Mouse (Mus musculus) intestine, postnatal 0 days (tissue): Measurements from ENCODE around the gene Csf2rb2. TPM values are rescaled to one million over a fixed set of nuclear protein-coding genes. Genes with fewer than 3 reads are reported as not detected.
"Not testable (repeated sequence)": the region's sequence is repeated elsewhere in the genome, so short reads cannot be mapped to it uniquely, and the experiment has no call there.

Experiments used
- ATAC-seq: fragments of 200-750 bp; cut with Nextera tagmentation; 2 replicates; pipeline ENCODE4 v1.8.0; 2017; ENCODE audit warnings: mild to moderate bottlenecking, moderate TSS enrichment, moderate library complexity
- H3K27ac ChIP-seq: fragments of 300-500 bp; sonication (generic); 2 replicates; pipeline ENCODE4 v1.5.1; 2014; ENCODE audit warnings: mild to moderate bottlenecking, low read depth, low read length, moderate library complexity
- H3K27me3 ChIP-seq: fragments of 300-500 bp; sonication (generic); replicated peaks from 2 replicates; pipeline ENCODE4 v1.6.1; 2014; ENCODE audit warnings: low read length, mixed read lengths; ENCODE audit not compliant: control insufficient read depth, insufficient read depth
- H3K36me3 ChIP-seq: fragments of 300-500 bp; sonication (generic); 2 replicates; pipeline ENCODE4 v1.6.1; 2014; ENCODE audit warnings: mild to moderate bottlenecking, moderate library complexity; ENCODE audit not compliant: control insufficient read depth, insufficient read depth
- H3K4me1 ChIP-seq: fragments of 300-500 bp; sonication (generic); replicated peaks from 2 replicates; pipeline ENCODE4 v1.6.1; 2014; ENCODE audit warnings: antibody characterized with exemption, low read length, mixed read lengths; ENCODE audit not compliant: control insufficient read depth, insufficient read depth
- H3K4me2 ChIP-seq: fragments of 300-500 bp; sonication (generic); replicated peaks from 2 replicates; pipeline ENCODE4 v1.6.1; 2014; ENCODE audit warnings: low read depth, mild to moderate bottlenecking, moderate library complexity
- H3K4me3 ChIP-seq: fragments of 300-500 bp; sonication (generic); 2 replicates; pipeline ENCODE4 v1.5.1; 2014; ENCODE audit warnings: low read depth, low read length
- H3K9ac ChIP-seq: fragments of 300-500 bp; sonication (generic); 2 replicates; pipeline ENCODE4 v1.6.1; 2014; ENCODE audit warnings: mild to moderate bottlenecking, low read depth, low read length
- H3K9me3 ChIP-seq: fragments of 300-500 bp; sonication (generic); 2 replicates; pipeline ENCODE4 v1.6.1; 2016; ENCODE audit warnings: mixed run types; ENCODE audit not compliant: control insufficient read depth
- CTCF ChIP-seq: sonication (generic); IDR thresholded peaks from 2 replicates; pipeline ENCODE4 v1.5.1; 2016; ENCODE audit warnings: low read depth, mild to moderate bottlenecking, control low read depth, antibody characterized with exemption, moderate library complexity
- WGBS: fragments of 180-500 bp; shearing (Covaris S2); extraction: QIAGEN DNeasy Blood & Tissue Kit; methylation state at CpG from one replicate; pipeline ENCODE4 v1.1.7; 2014; 5-methylcytosine and 5-hydroxymethylcytosine counted together
- polyA plus RNA-seq: library from polyadenylated mRNA; unstranded; fragments of >200 nt; fragmentation: Nextera tagmentation; extraction: Ambion mirVana; gene quantifications from 2 replicates; pipeline ENCODE4 v1.2.1, GENCODE M21; 2015

The Csf2rb2 gene
- polyA plus RNA-seq, 1 experiment from 2014 or later, result 0.42 TPM

DNA sequence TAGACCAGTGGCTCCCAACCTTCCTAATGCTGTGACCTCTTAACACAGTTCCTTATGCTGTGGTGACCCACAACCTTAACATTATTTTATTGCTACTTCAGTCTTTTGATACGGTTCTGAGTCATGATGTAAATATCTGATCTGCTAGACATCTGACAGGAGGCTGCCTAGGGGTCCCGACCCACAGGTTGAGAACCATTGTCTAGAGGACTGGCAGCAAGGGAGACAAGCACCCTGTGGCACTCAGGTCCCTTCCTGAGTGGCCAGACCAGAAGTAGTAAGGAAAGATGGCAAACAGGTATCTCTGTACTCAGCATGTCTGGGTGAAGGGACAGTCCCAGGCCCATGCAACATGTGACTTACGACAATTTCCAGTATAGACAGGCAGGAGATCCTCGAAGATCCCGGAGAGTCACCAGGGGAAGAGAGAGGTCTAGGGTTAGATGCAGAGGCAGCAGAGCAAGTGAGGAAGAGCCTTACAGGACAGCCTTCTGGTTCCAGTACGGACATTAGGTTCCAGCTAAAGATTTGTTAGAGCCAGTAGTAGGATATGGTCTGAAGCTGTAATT, 1.8 kb downstream of the Csf2rb2 start:
- no peak for TF ChIP-seq CTCF
- no peaks in the 10 kb centered on the region for H3K9me3 ChIP-seq
- no peaks in the 10 kb centered on the region for H3K4me1 ChIP-seq
- H3K4me3 ChIP-seq, result no peak overlapping the region
- no peaks in the 10 kb centered on the region for H3K36me3 ChIP-seq
- no peak for ATAC-seq
- no peaks in the 10 kb centered on the region for H3K27me3 ChIP-seq
- no peak overlapping the region for H3K9ac ChIP-seq
- no peak overlapping the region for H3K27ac ChIP-seq
- 88% methylated on average over 6 of the region's 6 CpGs for WGBS
- no peak overlapping the region for H3K4me2 ChIP-seq

DNA sequence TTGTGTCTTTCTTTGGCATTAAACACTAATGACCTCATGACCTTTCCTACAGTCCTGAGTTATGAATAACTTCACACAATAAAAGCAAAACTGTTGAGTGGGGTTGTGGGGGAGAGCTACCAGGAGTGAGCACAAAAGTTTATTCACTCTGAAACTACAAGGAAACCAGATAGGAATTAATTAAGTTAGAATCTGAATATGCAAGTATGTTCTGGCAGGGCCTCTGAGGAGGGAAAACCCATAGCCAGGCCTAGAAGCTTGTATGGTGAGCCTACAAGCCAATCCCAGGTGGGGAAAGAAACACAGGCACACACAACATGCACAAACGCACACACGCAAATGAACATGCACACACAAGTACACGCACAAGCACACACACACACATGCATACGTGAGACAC, 2.8 kb downstream of the Csf2rb2 start:
- Histone ChIP-seq H3K4me3 (no peak overlapping the region), H3K9ac (no peak overlapping the region), H3K36me3 (no peaks in the 10 kb centered on the region), H3K4me1 (no peaks in the 10 kb centered on the region), H3K9me3 (no peaks in the 10 kb centered on the region), H3K4me2 (no peak overlapping the region), H3K27me3 (no peaks in the 10 kb centered on the region), H3K27ac (no peak overlapping the region)
- TF ChIP-seq CTCF, result no peak
- 97% methylated on average over 4 of the region's 4 CpGs for WGBS
- ATAC-seq, result no peak

DNA sequence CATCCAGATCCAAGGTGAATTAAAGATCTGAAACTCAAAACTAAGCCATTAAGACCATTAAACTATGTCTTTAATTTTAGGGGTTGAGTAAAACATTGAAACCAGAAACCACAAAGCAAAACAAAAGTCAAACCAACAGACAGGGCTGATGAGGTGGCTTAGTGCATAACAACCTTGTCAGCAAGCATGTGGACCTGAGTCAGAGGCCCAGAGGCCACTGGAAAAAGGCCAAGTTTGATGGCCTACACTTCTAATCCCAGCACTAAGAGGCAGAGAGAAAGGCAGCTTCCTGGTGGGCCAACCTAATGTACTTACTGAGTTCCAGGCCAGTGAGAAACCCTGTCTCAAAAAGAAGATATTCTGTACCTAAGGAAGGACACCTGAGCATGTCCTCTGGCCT, 4.7 kb downstream of the Csf2rb2 start:
- no peak overlapping the region for H3K9ac ChIP-seq
- no peaks in the 10 kb centered on the region for H3K9me3 ChIP-seq
- no peak for ATAC-seq
- no peaks in the 10 kb centered on the region for H3K36me3 ChIP-seq
- H3K27me3 ChIP-seq, result no peaks in the 10 kb centered on the region
- TF ChIP-seq CTCF, result no peak
- H3K4me1 ChIP-seq, result no peaks in the 10 kb centered on the region
- no peak overlapping the region for H3K27ac ChIP-seq
- no peak overlapping the region for H3K4me2 ChIP-seq
- H3K4me3 ChIP-seq, result no peak overlapping the region

DNA sequence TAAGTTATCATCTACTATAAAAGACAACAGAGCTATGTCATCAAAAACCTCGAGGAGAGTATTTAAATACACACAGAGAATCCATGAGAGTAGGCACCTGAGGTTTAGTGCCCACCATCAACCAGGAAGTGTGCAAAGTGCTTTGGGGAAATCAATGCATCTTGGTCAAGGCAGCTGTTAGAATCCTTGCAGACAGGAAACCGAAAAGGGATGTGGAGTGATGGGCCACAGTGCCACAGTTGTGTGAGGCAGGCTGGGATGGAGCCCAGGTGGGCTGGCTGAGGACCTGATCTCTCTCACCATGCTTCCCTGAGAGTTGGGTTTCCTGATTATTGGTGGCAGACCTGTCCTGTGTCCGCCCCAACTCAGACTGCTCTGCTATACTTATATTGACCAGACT, 5.9 kb downstream of the Csf2rb2 start:
- no peaks in the 10 kb centered on the region for H3K27me3 ChIP-seq
- TF ChIP-seq CTCF, result no peak
- ATAC-seq, result no peak
- WGBS, result 73% methylated on average over 3 of the region's 3 CpGs
- H3K36me3 ChIP-seq, result no peaks in the 10 kb centered on the region
- H3K4me2 ChIP-seq, result no peak overlapping the region
- H3K4me1 ChIP-seq, result no peaks in the 10 kb centered on the region
- no peak overlapping the region for H3K4me3 ChIP-seq
- H3K9ac ChIP-seq, result no peak overlapping the region
- no peaks in the 10 kb centered on the region for H3K9me3 ChIP-seq
- H3K27ac ChIP-seq, result no peak overlapping the region

DNA sequence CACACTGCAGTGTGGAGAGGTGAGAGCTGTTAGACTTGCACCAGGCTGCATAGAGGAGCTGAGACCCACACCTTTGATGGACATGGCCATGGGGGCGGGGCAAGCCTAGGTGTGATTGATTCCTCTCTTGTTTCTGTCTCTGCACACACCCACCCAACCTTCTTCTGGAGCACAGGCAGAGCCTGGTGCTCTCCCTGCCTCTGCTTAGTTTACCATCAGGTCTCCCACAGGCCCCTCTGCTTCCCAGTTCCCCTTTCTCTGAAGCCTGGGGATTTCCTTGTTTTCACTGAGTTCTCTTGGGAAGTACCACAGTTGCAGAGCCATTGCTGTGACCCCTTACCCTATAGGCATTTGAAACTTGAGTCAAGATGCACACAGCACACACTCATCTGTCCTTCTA, 7.0 kb downstream of the Csf2rb2 start:
- Histone ChIP-seq H3K4me1 (no peaks in the 10 kb centered on the region), H3K4me2 (no peak overlapping the region), H3K9ac (no peak overlapping the region), H3K4me3 (no peak overlapping the region), H3K27ac (no peak overlapping the region), H3K9me3 (no peaks in the 10 kb centered on the region), H3K27me3 (no peaks in the 10 kb centered on the region), H3K36me3 (no peaks in the 10 kb centered on the region)
- WGBS, result 78% methylated on average over 1 of the region's 1 CpGs
- ATAC-seq, result no peak
- no peak for TF ChIP-seq CTCF

DNA sequence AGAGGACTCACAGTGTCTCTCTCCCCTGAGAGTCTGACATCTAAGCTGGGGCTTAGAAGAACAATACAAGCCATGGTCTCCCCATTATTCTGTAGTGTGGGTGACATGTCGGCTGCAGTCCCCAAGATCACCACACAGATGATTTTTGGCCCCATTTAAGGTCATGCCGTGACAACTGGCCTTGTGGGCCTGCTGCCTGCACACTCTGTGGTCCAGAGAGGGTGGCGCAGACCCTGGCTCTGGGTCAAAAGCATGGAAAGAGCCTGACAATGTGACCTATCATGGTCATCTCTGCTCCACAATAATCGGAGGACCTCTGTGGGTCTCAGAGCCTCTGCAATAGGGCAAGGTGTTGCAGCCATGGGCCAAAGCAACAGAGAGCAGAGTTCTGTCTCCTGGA, 11.8 kb downstream of the Csf2rb2 start:
- TF ChIP-seq CTCF, result no peak
- no peak overlapping the region for H3K4me3 ChIP-seq
- no peaks in the 10 kb centered on the region for H3K36me3 ChIP-seq
- H3K9ac ChIP-seq, result no peak overlapping the region
- WGBS, result 80% methylated on average over 4 of the region's 4 CpGs
- H3K9me3 ChIP-seq, result no peaks in the 10 kb centered on the region
- no peak overlapping the region for H3K4me2 ChIP-seq
- no peak overlapping the region for H3K27ac ChIP-seq
- no peaks in the 10 kb centered on the region for H3K27me3 ChIP-seq
- no peak for ATAC-seq
- no peaks in the 10 kb centered on the region for H3K4me1 ChIP-seq

DNA sequence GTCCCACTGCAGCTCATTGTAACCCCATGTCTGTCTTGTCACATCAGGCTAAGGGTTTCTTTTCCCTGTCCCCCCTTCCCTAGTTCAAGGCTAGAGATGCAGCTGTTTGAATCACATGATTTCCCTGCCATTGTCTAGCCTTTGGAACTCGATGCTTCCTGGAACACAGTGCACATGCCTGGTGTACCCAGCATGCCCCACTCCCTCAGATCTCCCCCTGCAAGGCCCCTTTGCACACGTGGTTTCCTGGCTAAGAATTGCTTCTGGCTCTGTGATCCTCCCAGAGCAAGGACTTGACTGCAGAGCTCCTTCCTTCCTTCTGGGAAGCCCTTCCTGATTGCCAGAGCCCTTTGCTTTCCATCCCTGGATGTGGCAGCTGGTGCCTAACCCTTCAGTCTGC, 12.3 kb downstream of the Csf2rb2 start:
- not testable (repeated sequence) for H3K27ac ChIP-seq, H3K27me3 ChIP-seq, H3K36me3 ChIP-seq, H3K4me2 ChIP-seq, H3K4me3 ChIP-seq, H3K4me1 ChIP-seq, H3K9me3 ChIP-seq, H3K9ac ChIP-seq
- 11% methylated on average over 2 of the region's 2 CpGs for WGBS
- 0 out of 2 replicates have a peak, but pooled peaks have one; percentile 16 for ATAC-seq

DNA sequence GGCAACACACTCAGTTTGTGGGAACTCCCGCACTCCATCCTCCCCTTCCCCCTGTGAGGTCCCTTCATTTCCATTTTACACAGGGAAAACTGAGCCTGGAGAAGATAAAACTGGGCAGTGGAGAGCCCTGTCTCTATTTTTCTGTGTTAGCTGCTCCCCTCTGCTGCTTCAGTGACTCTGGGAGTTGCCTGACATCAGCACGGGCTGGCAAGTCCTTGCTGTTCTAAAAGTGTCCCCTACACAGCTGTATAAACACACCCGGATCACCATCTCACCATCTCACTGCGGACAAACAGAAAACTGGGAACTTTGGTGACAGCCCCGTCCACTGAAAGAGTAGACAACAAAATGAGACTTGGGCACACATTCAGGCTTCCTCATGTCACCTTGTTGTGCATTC, 15.7 kb downstream of the Csf2rb2 start:
- H3K27me3 ChIP-seq, H3K4me3 ChIP-seq, H3K36me3 ChIP-seq, H3K4me1 ChIP-seq, H3K27ac ChIP-seq, H3K9ac ChIP-seq, H3K9me3 ChIP-seq, H3K4me2 ChIP-seq, ATAC-seq: not testable (repeated sequence)
- WGBS, result 41% methylated on average over 4 of the region's 5 CpGs
